Mouse (Mus musculus) midbrain, embryonic 14.5 days (tissue): ENCODE results near the gene C2cd4c. TPM values are rescaled to one million over a fixed set of nuclear protein-coding genes. Genes with fewer than 3 reads are reported as not detected.
A peak's percentile ranks its signal among the peaks of the same experiment; 100 is the strongest.

ENCODE experiments used
- ATAC-seq: fragments of 200-750 bp; cut with Nextera tagmentation; 2 replicates; pipeline ENCODE4 v1.8.0; 2017; ENCODE audit warnings: moderate number of reproducible peaks, moderate library complexity; ENCODE audit not compliant: low FRiP score, low TSS enrichment
- DNase-seq: peaks from one replicate; pipeline ENCODE4 v3.0.0-alpha.2; 2015
- H3K27ac ChIP-seq: fragments of 300-500 bp; sonication (generic); replicated peaks from 2 replicates; pipeline ENCODE4 v1.5.1; 2014; ENCODE audit warnings: mild to moderate bottlenecking, low read depth, low read length, moderate library complexity
- H3K27me3 ChIP-seq: fragments of 300-500 bp; sonication (generic); 2 replicates; pipeline ENCODE4 v1.6.1; 2014; ENCODE audit warnings: low read length, control low read depth, mixed read lengths; ENCODE audit not compliant: control insufficient read depth, insufficient read depth
- H3K36me3 ChIP-seq: fragments of 300-500 bp; sonication (generic); 2 replicates; pipeline ENCODE4 v1.6.1; 2014; ENCODE audit warnings: low read length, control low read depth; ENCODE audit not compliant: control insufficient read depth, insufficient read depth
- H3K4me1 ChIP-seq: fragments of 300-500 bp; sonication (generic); 2 replicates; pipeline ENCODE4 v1.6.1; 2014; ENCODE audit warnings: mild to moderate bottlenecking, antibody characterized with exemption, low read length, control low read depth; ENCODE audit not compliant: control insufficient read depth, insufficient read depth
- H3K4me2 ChIP-seq: fragments of 300-500 bp; sonication (generic); 2 replicates; pipeline ENCODE4 v1.6.1; 2014; ENCODE audit warnings: mild to moderate bottlenecking, low read length, moderate library complexity
- H3K4me3 ChIP-seq: fragments of 300-500 bp; sonication (generic); replicated peaks from 2 replicates; pipeline ENCODE4 v1.5.1; 2014; ENCODE audit warnings: low read depth, low read length
- H3K9ac ChIP-seq: fragments of 300-500 bp; sonication (generic); replicated peaks from 2 replicates; pipeline ENCODE4 v1.6.1; 2014; ENCODE audit warnings: mild to moderate bottlenecking, low read length, moderate library complexity
- H3K9me3 ChIP-seq: fragments of 300-500 bp; sonication (generic); 2 replicates; pipeline ENCODE4 v1.6.1; 2016; ENCODE audit warnings: low read length, control low read depth, mixed read lengths; ENCODE audit not compliant: control insufficient read depth
- WGBS: fragments of 180-500 bp; shearing (Covaris S2); extraction: QIAGEN DNeasy Blood & Tissue Kit; methylation state at CpG from one replicate; pipeline ENCODE4 v1.1.7; 2014; 5-methylcytosine and 5-hydroxymethylcytosine counted together
- polyA plus RNA-seq: library from polyadenylated mRNA; unstranded; fragments of >200 nt; fragmentation: Nextera tagmentation; extraction: Ambion mirVana; gene quantifications from 2 replicates; pipeline ENCODE4 v1.2.1, GENCODE M21; 2014

The C2cd4c gene
- polyA plus RNA-seq, 1 experiment from 2014 or later = 0.84 TPM

GRCm38 (mm10) chr10:79638486-79639204 is 24.8 kb upstream of the C2cd4c start:
- Histone ChIP-seq H3K27me3 (peaks cover 10% of the 10 kb centered on the region; the same call in 1 of the 2 replicates), H3K4me3 (peak overlapping the region; percentile 63), H3K36me3 (no peaks in the 10 kb centered on the region), H3K27ac (peak overlapping the region; percentile 93; the same call in 1 of the 2 replicates), H3K9ac (peak overlapping the region; percentile 83; the same call in 1 of the 2 replicates), H3K4me1 (peaks cover 11% of the 10 kb centered on the region; the same call in 1 of the 2 replicates), H3K4me2 (peak overlapping the region; percentile 71), H3K9me3 (no peaks in the 10 kb centered on the region)
- ATAC-seq (no peak), DNase-seq (peak; percentile 53)
- WGBS = 5% methylated on average over 23 of the region's 23 CpGs

GRCm38 (mm10) chr10:79637128-79638110 is 23.6 kb upstream of the C2cd4c start, which contains the start of gene Shc2:
TSS of gene Shc2 (minus strand) at chr10:79637918.
- Histone ChIP-seq H3K9ac (peak within 1 kb of the TSS; percentile 83), H3K9me3 (no peaks in the 10 kb centered on the region), H3K36me3 (no peaks in the 10 kb centered on the region), H3K4me1 (peaks cover 11% of the 10 kb centered on the region; the same call in 1 of the 2 replicates), H3K4me3 (peak within 1 kb of the TSS; percentile 63), H3K27ac (peak within 1 kb of the TSS; percentile 93), H3K27me3 (peaks cover 10% of the 10 kb centered on the region; the same call in 1 of the 2 replicates), H3K4me2 (peak within 1 kb of the TSS; percentile 71)
- under 1% methylated on average over 116 of the region's 116 CpGs for WGBS
- DNase-seq (peak; percentile 89), ATAC-seq (peak; percentile 85)

- peak overlapping the region; percentile 93 for H3K27ac ChIP-seq
- H3K27me3 ChIP-seq = peaks cover 10% of the 10 kb centered on the region; the same call in 1 of the 2 replicates
- H3K4me3 ChIP-seq = peak overlapping the region; percentile 63
- 75% methylated on average over 8 of the region's 8 CpGs for WGBS
- H3K9ac ChIP-seq = peak overlapping the region; percentile 83; the same call in 1 of the 2 replicates
- H3K4me2 ChIP-seq = peak overlapping the region; percentile 71
- DNase-seq = no peak
- no peaks in the 10 kb centered on the region for H3K36me3 ChIP-seq
- ATAC-seq = 0 out of 2 replicates have a peak, but pooled peaks have one; percentile 12
- no peaks in the 10 kb centered on the region for H3K9me3 ChIP-seq
- H3K4me1 ChIP-seq = peaks cover 11% of the 10 kb centered on the region; the same call in 1 of the 2 replicates
Measured at GRCm38 (mm10) chr10:79636287-79636686, 22.5 kb upstream of the C2cd4c start.

- H3K9ac ChIP-seq = no peak overlapping the region
- no peak for ATAC-seq
- H3K9me3 ChIP-seq = no peaks in the 10 kb centered on the region
- no peak for DNase-seq
- H3K4me2 ChIP-seq = no peak overlapping the region
- H3K4me3 ChIP-seq = no peak overlapping the region
- 0 out of 2 replicates have a peak, but pooled peaks cover 8% of the 10 kb centered on the region for H3K4me1 ChIP-seq
- no peaks in the 10 kb centered on the region for H3K36me3 ChIP-seq
- WGBS = 83% methylated on average over 17 of the region's 17 CpGs
- H3K27ac ChIP-seq = no peak overlapping the region
- H3K27me3 ChIP-seq = peaks cover 3% of the 10 kb centered on the region; the same call in 1 of the 2 replicates
Measured at GRCm38 (mm10) chr10:79633006-79633777, 19.4 kb upstream of the C2cd4c start.

- Histone ChIP-seq H3K27ac (no peak overlapping the region), H3K4me2 (no peak overlapping the region), H3K4me1 (0 out of 2 replicates have a peak, but pooled peaks cover 5% of the 10 kb centered on the region), H3K27me3 (no peaks in the 10 kb centered on the region), H3K9ac (no peak overlapping the region), H3K4me3 (no peak overlapping the region), H3K9me3 (no peaks in the 10 kb centered on the region), H3K36me3 (peaks cover 3% of the 10 kb centered on the region; the same call in 1 of the 2 replicates)
- ATAC-seq (peak; percentile 21; the same call in 1 of the 2 replicates), DNase-seq (peak; percentile 36)
- 80% methylated on average over 4 of the region's 4 CpGs for WGBS
Measured at GRCm38 (mm10) chr10:79631432-79631831, 17.6 kb upstream of the C2cd4c start.

- no peaks in the 10 kb centered on the region for H3K27me3 ChIP-seq
- H3K4me3 ChIP-seq = no peak overlapping the region
- H3K9me3 ChIP-seq = no peaks in the 10 kb centered on the region
- no peak overlapping the region for H3K4me2 ChIP-seq
- H3K4me1 ChIP-seq = no peaks in the 10 kb centered on the region
- no peak for ATAC-seq
- no peak overlapping the region for H3K9ac ChIP-seq
- WGBS = 84% methylated on average over 5 of the region's 5 CpGs
- H3K36me3 ChIP-seq = peaks cover 10% of the 10 kb centered on the region
- no peak overlapping the region for H3K27ac ChIP-seq
- DNase-seq = no peak
Measured at GRCm38 (mm10) chr10:79628377-79628776, 14.6 kb upstream of the C2cd4c start.

GRCm38 (mm10) chr10:79626156-79626555 is 12.3 kb upstream of the C2cd4c start:
- Histone ChIP-seq H3K9ac (no peak overlapping the region), H3K36me3 (peaks cover 10% of the 10 kb centered on the region), H3K4me3 (no peak overlapping the region), H3K9me3 (no peaks in the 10 kb centered on the region), H3K27me3 (no peaks in the 10 kb centered on the region), H3K4me2 (no peak overlapping the region), H3K27ac (no peak overlapping the region), H3K4me1 (no peaks in the 10 kb centered on the region)
- DNase-seq = no peak
- no peak for ATAC-seq
- WGBS = 90% methylated on average over 10 of the region's 10 CpGs

- Histone ChIP-seq H3K9me3 (no peaks in the 10 kb centered on the region), H3K4me1 (no peaks in the 10 kb centered on the region), H3K27me3 (no peaks in the 10 kb centered on the region), H3K9ac (no peak overlapping the region), H3K4me3 (no peak overlapping the region), H3K36me3 (peaks cover 10% of the 10 kb centered on the region), H3K4me2 (no peak overlapping the region), H3K27ac (no peak overlapping the region)
- 84% methylated on average over 9 of the region's 9 CpGs for WGBS
- no peak for ATAC-seq
- DNase-seq = no peak
Measured at GRCm38 (mm10) chr10:79625398-79625797, 11.6 kb upstream of the C2cd4c start.
